Mouse (Mus musculus): Measurements from ENCODE around the gene Itga5.
"Not testable (repeated sequence)": the region's sequence is repeated elsewhere in the genome, so short reads cannot be mapped to it uniquely, and the experiment has no call there.

The Itga5 gene

GRCm38 (mm10) chr15:103366376-103367149 lies at the start of gene Itga5:
Gene Itga5, minus strand, starts transcription at chr15:103366763.
- no peak for DNase-seq

- DNase-seq, result not testable (repeated sequence)
These were observed 39.0 kb upstream of the Itga5 start for GRCm38 (mm10) chr15:103405586-103405985.

GRCm38 (mm10) chr15:103401361-103401760 lies 34.8 kb upstream of the Itga5 start:
- DNase-seq, result no peak

- DNase-seq, result no peak
These were observed 27.0 kb upstream of the Itga5 start for GRCm38 (mm10) chr15:103393577-103393976.

- no peak for DNase-seq
These were observed 22.1 kb upstream of the Itga5 start for GRCm38 (mm10) chr15:103388556-103389145.

- no peak for DNase-seq
These were observed 17.4 kb upstream of the Itga5 start for GRCm38 (mm10) chr15:103383771-103384488.

- no peak for DNase-seq
These were observed 16.3 kb upstream of the Itga5 start for GRCm38 (mm10) chr15:103382795-103383406.

GRCm38 (mm10) chr15:103382075-103382474 lies 15.5 kb upstream of the Itga5 start:
- no peak for DNase-seq

- DNase-seq, result no peak
These were observed 12.2 kb upstream of the Itga5 start for GRCm38 (mm10) chr15:103378665-103379356.

GRCm38 (mm10) chr15:103377752-103378664 lies 11.4 kb upstream of the Itga5 start:
- no peak for DNase-seq

- DNase-seq, result no peak
These were observed 10.3 kb upstream of the Itga5 start for GRCm38 (mm10) chr15:103376837-103377269.

- DNase-seq, result no peak
These were observed 8.7 kb upstream of the Itga5 start for GRCm38 (mm10) chr15:103375112-103375800.

GRCm38 (mm10) chr15:103372461-103372860 lies 5.9 kb upstream of the Itga5 start:
- no peak for DNase-seq

- DNase-seq, result no peak
These were observed 5.2 kb upstream of the Itga5 start for GRCm38 (mm10) chr15:103371741-103372140.

GRCm38 (mm10) chr15:103371208-103371607 lies 4.6 kb upstream of the Itga5 start:
- no peak for DNase-seq

GRCm38 (mm10) chr15:103370462-103370861 lies 3.9 kb upstream of the Itga5 start:
- no peak for DNase-seq

- peak; percentile 49 for DNase-seq
These were observed 2.6 kb upstream of the Itga5 start for GRCm38 (mm10) chr15:103369123-103369522.

- no peak for DNase-seq
These were observed 1.8 kb upstream of the Itga5 start for GRCm38 (mm10) chr15:103368179-103368940.

- DNase-seq, result no peak
These were observed 840 bp downstream of the Itga5 start for GRCm38 (mm10) chr15:103365471-103366375.
